Mouse (Mus musculus) limb, embryonic 10.5 days (tissue): ENCODE data around the gene Tnxb. TPM values are rescaled to one million over a fixed set of nuclear protein-coding genes. Genes with fewer than 3 reads are reported as not detected.
A peak's percentile ranks its signal among the peaks of the same experiment; 100 is the strongest.
"Not testable (repeated sequence)": the region's sequence is repeated elsewhere in the genome, so short reads cannot be mapped to it uniquely, and the experiment has no call there.

Source experiments
- DNase-seq: peaks from one replicate; pipeline ENCODE4 v3.0.0-alpha.2; 2017; ENCODE audit warnings: low spot score
- H3K27ac ChIP-seq: fragments of 300-500 bp; sonication (generic); 2 replicates; pipeline ENCODE4 v1.5.1; 2016; ENCODE audit warnings: mild to moderate bottlenecking
- H3K27me3 ChIP-seq: fragments of 300-500 bp; sonication (generic); 2 replicates; pipeline ENCODE4 v1.6.1; 2016; ENCODE audit warnings: low read depth, mild to moderate bottlenecking; ENCODE audit not compliant: poor library complexity, severe bottlenecking
- H3K36me3 ChIP-seq: fragments of 300-500 bp; sonication (generic); 2 replicates; pipeline ENCODE4 v1.6.1; 2016; ENCODE audit warnings: mild to moderate bottlenecking, moderate library complexity
- H3K4me1 ChIP-seq: fragments of 300-500 bp; sonication (generic); 2 replicates; pipeline ENCODE4 v1.6.1; 2016
- H3K4me3 ChIP-seq: fragments of 300-500 bp; sonication (generic); 2 replicates; pipeline ENCODE4 v1.5.1; 2016; ENCODE audit warnings: mild to moderate bottlenecking, moderate library complexity
- H3K9me3 ChIP-seq: fragments of 300-500 bp; sonication (generic); replicated peaks from 2 replicates; pipeline ENCODE4 v1.6.1; 2016; ENCODE audit warnings: mild to moderate bottlenecking
- WGBS: fragments of 180-500 bp; shearing (Covaris S2); methylation state at CpG from one replicate; pipeline ENCODE4 v1.1.7; 2016; 5-methylcytosine and 5-hydroxymethylcytosine counted together
- polyA plus RNA-seq: library from polyadenylated mRNA; unstranded; fragments of >200 nt; fragmentation: Nextera tagmentation; extraction: Ambion mirVana; gene quantifications from 2 replicates; pipeline ENCODE4 v1.2.1, GENCODE M21; 2016

Tnxb gene
- polyA plus RNA-seq, 1 experiment from 2014 or later = not detected

- no peak for DNase-seq
- Histone ChIP-seq H3K4me1 (peaks cover 15% of the 10 kb centered on the region), H3K27ac (no peak overlapping the region), H3K27me3 (peaks cover 36% of the 10 kb centered on the region), H3K4me3 (no peak overlapping the region), H3K9me3 (no peaks in the 10 kb centered on the region), H3K36me3 (no peaks in the 10 kb centered on the region)
- 77% methylated on average over 10 of the region's 10 CpGs for WGBS
Measured at GRCm38 (mm10) chr17:34683686-34684220, 13.4 kb downstream of the Tnxb start.

DNA sequence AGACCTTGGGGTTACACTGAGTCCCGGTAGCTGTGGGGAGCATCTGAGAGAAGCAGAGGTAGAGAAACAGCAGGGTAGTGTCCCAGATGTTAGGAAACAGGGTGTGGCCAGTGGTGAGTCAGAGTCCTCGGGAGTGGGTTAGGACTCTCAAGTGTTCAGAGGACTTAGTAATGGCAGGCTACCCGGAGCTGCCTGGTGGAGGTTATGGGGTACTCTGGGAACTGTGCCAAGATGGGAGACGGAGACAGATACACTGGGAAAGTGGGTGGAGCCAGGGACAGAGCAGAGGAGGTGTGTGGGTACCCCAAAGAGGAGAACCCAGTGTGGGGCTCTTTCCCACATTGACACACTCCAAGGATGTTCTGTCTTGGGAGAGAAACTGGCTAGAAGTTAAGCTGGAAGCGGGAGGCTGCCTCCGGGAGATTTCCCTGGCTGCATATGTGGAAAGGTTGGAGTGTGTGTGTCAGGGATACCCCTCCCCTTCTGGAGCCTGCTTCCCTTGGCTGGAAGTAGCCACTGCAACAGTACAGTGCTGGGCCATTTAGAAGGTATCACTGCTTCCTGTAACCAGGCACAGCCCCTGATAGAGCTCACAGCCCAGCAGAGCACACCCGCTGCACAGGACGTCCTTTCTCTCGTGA, 14.0 kb downstream of the Tnxb start:
- no peak overlapping the region for H3K27ac ChIP-seq
- peaks cover 15% of the 10 kb centered on the region for H3K4me1 ChIP-seq
- 78% methylated on average over 9 of the region's 9 CpGs for WGBS
- no peak for DNase-seq
- no peak overlapping the region for H3K4me3 ChIP-seq
- no peaks in the 10 kb centered on the region for H3K36me3 ChIP-seq
- H3K9me3 ChIP-seq = no peaks in the 10 kb centered on the region
- H3K27me3 ChIP-seq = peaks cover 30% of the 10 kb centered on the region

- Histone ChIP-seq H3K36me3 (no peaks in the 10 kb centered on the region), H3K4me3 (no peak overlapping the region), H3K4me1 (peaks cover 12% of the 10 kb centered on the region), H3K27me3 (peaks cover 20% of the 10 kb centered on the region), H3K9me3 (no peaks in the 10 kb centered on the region), H3K27ac (no peak overlapping the region; the same call in 1 of the 2 replicates)
- no peak for DNase-seq
- 85% methylated on average over 28 of the region's 28 CpGs for WGBS
Measured at GRCm38 (mm10) chr17:34685120-34686110, 15.1 kb downstream of the Tnxb start.

DNA sequence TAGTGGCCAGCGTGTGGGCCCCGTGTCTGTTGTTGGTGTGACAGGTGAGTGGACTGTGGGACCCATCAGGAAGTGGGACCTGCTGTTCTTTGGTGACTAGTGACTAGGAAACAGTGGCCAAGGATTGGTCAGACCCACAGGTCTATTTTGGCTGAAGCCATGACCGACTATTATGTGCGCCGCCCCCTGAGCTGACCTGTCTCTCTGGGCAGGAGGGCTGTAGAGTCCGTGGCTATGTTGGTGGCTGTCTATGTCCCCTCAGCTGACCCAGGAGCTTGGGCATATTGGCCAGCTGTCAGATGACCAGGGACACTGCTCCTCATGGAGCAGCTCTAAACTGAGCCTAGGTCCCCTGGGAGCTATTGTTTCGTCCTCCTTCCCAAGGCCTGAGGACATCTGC, 18.6 kb downstream of the Tnxb start:
- H3K27ac ChIP-seq = no peak overlapping the region
- no peaks in the 10 kb centered on the region for H3K9me3 ChIP-seq
- 95% methylated on average over 7 of the region's 7 CpGs for WGBS
- no peak overlapping the region for H3K4me3 ChIP-seq
- no peaks in the 10 kb centered on the region for H3K27me3 ChIP-seq
- H3K36me3 ChIP-seq = no peaks in the 10 kb centered on the region
- H3K4me1 ChIP-seq = peaks cover 3% of the 10 kb centered on the region; the same call in 1 of the 2 replicates
- no peak for DNase-seq

DNA sequence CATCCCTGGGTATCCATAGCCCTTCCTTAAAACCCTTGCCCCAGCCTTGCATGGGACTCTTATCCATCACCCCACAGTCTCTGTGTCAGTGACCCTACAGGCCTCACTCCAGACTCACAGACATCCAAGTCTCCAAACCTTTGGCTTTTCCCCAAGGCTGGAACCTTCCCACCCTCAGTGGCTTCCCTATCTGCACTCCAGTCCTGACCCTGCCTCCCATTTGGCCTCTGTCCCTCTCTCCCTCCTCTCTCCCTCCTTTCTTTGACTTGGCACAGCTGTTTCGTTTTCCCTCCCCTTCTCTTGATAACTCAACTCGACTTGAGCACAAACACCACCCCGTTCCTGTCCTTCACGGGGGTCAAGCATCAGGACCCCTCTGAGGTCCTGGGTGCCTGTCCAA, 20.1 kb downstream of the Tnxb start:
- H3K27me3 ChIP-seq = no peaks in the 10 kb centered on the region
- no peaks in the 10 kb centered on the region for H3K9me3 ChIP-seq
- no peak overlapping the region for H3K27ac ChIP-seq
- H3K4me1 ChIP-seq = peaks cover 3% of the 10 kb centered on the region; the same call in 1 of the 2 replicates
- H3K4me3 ChIP-seq = no peak overlapping the region
- H3K36me3 ChIP-seq = no peaks in the 10 kb centered on the region
- 66% methylated on average over 4 of the region's 4 CpGs for WGBS
- no peak for DNase-seq

DNA sequence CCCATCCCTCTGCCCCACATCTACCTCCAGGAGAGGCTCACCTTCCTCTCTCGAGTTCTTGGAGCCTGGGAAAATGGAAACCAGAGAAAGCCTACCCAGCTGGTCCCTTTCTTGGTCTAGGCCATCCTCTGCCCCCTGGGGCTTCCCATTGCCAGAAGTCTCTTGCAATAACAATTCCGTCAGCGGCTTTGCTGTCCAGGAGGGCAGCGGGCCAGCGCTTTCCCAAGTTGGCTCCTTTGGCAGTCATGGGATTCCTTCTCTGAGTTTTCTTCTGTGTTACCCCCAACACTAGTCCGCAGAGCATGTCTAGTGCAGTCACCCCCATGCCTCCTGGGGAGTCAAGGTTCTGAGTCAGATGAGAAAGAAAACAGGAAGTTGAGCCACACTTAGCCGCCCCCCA, 22.6 kb downstream of the Tnxb start:
- Histone ChIP-seq H3K36me3 (no peaks in the 10 kb centered on the region), H3K27ac (no peak overlapping the region), H3K27me3 (no peaks in the 10 kb centered on the region), H3K4me1 (no peaks in the 10 kb centered on the region), H3K9me3 (no peaks in the 10 kb centered on the region), H3K4me3 (no peak overlapping the region)
- WGBS = 81% methylated on average over 7 of the region's 7 CpGs
- no peak for DNase-seq

- peak; percentile 44 for DNase-seq
- H3K27ac ChIP-seq = peak overlapping the region; percentile 66; the same call in 1 of the 2 replicates
Measured at GRCm38 (mm10) chr17:34699575-34700408, 29.5 kb downstream of the Tnxb start.

DNA sequence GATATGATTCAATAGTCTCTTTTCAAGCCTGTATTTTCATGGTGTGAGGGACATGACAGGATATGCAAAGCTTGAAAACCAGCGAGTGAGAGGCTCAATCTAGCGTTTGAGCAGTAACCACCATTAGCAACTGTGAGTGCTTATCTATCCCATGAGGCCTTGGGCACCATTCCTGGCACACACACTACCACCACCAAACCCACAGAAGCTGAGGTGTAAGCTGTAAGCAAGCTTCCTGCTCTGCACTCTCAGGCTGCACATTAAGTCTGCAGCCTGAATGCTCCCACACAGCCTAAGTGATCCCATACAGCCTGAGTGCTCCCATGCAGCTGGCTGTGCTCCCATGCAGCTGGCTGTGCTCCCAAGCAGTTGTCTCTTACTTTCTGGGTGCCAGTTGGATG, 30.3 kb downstream of the Tnxb start:
- Histone ChIP-seq H3K27me3 (no peaks in the 10 kb centered on the region), H3K9me3 (no peaks in the 10 kb centered on the region), H3K27ac (no peak overlapping the region), H3K4me3 (no peak overlapping the region), H3K4me1 (peaks cover 16% of the 10 kb centered on the region), H3K36me3 (no peaks in the 10 kb centered on the region)
- WGBS = 66% methylated on average over 2 of the region's 2 CpGs
- DNase-seq = no peak

More at GRCm38 (mm10) chr17:34699575-34700408, 29.5 kb downstream of the Tnxb start:
- Histone ChIP-seq H3K36me3 (no peaks in the 10 kb centered on the region), H3K27me3 (no peaks in the 10 kb centered on the region), H3K9me3 (no peaks in the 10 kb centered on the region), H3K4me1 (peaks cover 16% of the 10 kb centered on the region), H3K4me3 (no peak overlapping the region)
- WGBS = 52% methylated on average over 14 of the region's 14 CpGs

- DNase-seq, H3K4me3 ChIP-seq, H3K27me3 ChIP-seq, H3K27ac ChIP-seq, H3K4me1 ChIP-seq, H3K9me3 ChIP-seq, H3K36me3 ChIP-seq: not testable (repeated sequence)
- WGBS = 88% methylated on average over 2 of the region's 2 CpGs
Measured at GRCm38 (mm10) chr17:34706476-34706875, 36.1 kb downstream of the Tnxb start.

DNA sequence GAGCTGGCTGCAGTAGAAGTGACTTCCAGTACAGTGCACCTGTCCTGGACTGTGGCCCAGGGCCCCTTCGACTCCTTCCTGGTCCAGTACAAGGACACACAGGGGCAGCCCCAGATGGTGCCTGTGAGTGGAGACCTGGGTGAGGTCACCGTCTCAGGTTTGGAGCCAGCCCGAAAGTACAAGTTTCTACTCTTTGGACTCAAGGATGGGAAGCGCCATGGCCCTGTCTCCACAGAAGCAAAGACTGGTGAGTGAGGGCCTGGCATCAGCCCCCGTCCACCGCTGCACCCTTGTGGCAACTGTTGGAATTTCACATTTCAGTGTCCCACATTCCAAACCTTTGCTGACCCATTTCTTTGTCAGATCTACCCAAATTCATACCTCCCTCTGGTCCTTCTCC, 42.6 kb downstream of the Tnxb start:
- no peaks in the 10 kb centered on the region for H3K9me3 ChIP-seq
- WGBS = 51% methylated on average over 6 of the region's 6 CpGs
- no peak overlapping the region for H3K27ac ChIP-seq
- H3K36me3 ChIP-seq = no peaks in the 10 kb centered on the region
- H3K4me3 ChIP-seq = no peak overlapping the region
- DNase-seq = peak; percentile 47
- H3K27me3 ChIP-seq = no peaks in the 10 kb centered on the region
- H3K4me1 ChIP-seq = no peaks in the 10 kb centered on the region

DNA sequence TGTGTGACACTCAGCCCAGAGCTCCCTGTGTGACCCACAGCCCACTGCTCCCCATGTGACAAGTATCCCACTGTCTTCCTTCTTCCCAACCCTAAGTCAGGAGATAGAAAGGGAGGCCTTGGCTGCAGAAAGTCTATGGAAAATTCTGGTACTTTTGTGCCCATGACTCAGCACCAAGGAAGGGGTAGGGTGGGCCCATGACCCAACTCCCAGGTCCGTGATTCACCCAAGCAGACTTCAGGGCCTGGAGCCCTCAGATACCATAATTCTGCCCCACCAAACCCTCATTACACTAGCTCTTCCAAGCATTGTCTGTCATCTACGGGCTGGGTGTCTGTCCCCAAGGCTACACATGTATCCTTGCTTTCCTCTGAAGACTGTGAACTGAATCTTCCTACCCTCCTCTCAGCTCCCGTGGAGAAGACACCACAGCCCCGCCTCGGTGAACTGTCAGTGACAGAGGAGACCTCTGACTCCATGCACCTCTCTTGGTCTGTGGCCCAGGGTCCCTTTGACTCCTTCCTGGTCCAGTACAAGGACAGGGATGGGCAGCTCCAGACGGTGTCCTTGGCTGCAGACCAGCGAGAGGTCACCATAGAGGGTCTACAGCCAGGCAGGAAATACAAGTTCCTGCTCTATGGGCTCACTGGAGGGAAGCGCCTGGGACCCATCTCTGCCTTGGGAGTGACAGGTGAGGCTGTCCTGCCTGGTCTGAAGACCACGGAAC, 44.0 kb downstream of the Tnxb start:
- H3K36me3 ChIP-seq, H3K27me3 ChIP-seq, H3K4me3 ChIP-seq, H3K27ac ChIP-seq, DNase-seq, H3K4me1 ChIP-seq, H3K9me3 ChIP-seq: not testable (repeated sequence)
- 86% methylated on average over 9 of the region's 9 CpGs for WGBS

GRCm38 (mm10) chr17:34714908-34715445, 44.6 kb downstream of the Tnxb start:
- H3K27me3 ChIP-seq, DNase-seq, H3K36me3 ChIP-seq, H3K4me3 ChIP-seq, H3K9me3 ChIP-seq, H3K27ac ChIP-seq, H3K4me1 ChIP-seq: not testable (repeated sequence)
- 79% methylated on average over 5 of the region's 5 CpGs for WGBS
